Mouse (Mus musculus): ENCODE results near the gene Insr. TPM values are rescaled to one million over a fixed set of nuclear protein-coding genes. Genes with fewer than 3 reads are reported as not detected.
"Not testable (repeated sequence)": the region's sequence is repeated elsewhere in the genome, so short reads cannot be mapped to it uniquely, and the experiment has no call there.

Insr gene
- total RNA-seq, 1 experiment from 2014 or later: 32.2 TPM

DNA sequence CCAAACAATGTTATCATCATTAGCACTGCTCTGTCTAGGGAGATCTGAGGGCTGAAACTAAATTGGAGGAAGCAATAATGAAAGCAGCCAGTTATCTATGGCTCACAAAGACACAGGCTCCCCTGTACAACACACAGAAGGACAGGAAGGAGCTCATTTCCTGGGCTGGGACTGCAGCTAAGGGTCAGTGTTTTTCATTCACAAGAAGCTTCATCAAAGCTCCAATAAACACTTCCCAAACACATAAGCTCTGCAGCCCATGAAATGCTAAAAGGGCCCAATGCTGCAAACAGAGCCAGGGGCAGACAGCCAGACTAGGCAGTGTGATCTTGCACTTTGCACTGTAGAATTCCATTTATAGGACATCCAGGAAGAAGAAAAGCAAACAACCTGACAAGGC lies 63.9 kb downstream of the Insr start:
- ATAC-seq (ENCODE audit: extremely low read depth, insufficient number of reproducible peaks, low FRiP score, poor library complexity, severe bottlenecking): no peak

DNA sequence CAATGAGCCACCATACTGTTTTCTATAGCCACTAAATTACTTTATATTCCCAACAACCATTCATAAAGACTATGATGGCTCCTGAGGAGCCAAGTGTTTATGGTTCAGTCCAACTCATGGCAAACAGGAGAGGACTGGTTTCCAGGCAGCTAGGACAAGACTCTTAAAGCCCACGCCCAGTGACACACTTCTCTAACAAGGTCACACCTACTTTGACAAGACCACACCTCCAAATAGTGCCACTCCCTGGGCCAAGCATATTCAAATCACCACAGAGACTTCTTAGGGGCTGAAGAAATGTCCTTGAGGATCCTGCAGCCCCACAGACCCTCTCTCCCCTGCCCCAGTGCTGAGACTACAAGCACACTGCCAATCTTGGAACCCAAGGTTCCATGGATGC lies 64.8 kb downstream of the Insr start:
- no peak for ATAC-seq (ENCODE audit: extremely low read depth, insufficient number of reproducible peaks, low FRiP score, poor library complexity, severe bottlenecking)

DNA sequence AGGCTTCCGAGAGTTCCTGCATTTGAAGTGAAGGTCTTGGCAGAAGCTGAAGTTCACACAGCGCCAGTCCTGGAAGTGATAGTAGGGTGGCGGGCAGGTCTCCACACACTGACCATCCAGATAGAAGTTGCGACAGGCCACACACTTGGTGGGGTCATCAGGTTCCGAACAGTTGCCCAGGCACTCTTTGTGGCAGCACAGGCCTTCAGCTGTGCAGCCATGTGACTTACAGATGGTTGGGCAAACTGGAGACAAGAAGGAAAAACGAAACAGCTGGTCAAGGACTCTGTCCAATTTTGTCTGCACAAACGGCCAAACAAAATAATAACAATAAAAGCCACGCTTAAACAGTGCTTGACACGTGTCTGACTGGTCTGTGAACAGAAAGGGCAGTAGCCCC lies 68.0 kb downstream of the Insr start:
- ATAC-seq (ENCODE audit: extremely low read depth, insufficient number of reproducible peaks, low FRiP score, poor library complexity, severe bottlenecking): no peak

DNA sequence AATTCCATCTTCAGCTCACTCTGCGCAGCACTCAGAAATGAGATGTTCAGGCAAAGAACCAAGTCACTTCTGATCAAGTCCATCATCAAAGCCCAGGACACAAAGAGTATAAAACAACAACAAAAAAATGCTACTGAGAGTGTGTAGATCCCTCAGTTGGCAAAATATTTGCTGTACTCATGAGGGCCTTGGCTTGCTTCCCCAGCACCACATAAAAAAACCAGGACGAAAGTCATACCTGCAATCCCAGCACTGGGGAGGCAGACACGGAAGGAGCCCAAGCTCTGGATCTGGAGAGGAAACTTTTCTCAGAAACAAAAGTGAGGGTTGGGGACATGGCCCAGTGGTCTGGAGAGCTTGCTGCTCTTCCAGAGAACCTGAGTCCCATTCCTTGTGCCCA lies 69.5 kb downstream of the Insr start:
- ATAC-seq (ENCODE audit: extremely low read depth, insufficient number of reproducible peaks, low FRiP score, poor library complexity, severe bottlenecking): no peak

DNA sequence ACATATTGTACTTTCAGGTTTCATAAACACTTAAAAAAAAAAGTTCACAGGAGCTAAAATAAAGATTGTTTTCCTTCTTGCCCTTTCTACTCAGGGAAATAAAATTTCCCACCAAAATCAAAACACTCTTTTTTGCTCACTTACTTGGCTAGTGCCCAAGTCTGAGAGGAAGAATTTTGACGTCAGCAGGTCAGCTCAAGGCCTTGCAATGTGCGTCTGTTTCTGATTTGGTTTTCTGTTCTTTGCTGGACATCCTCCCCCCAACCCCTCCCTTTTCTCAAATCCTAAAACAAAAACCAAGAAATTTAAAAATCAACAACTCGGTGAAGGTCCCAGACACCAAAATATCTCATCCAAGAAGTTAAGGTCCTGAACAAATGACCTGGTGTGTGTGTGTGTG lies 70.1 kb downstream of the Insr start:
- ATAC-seq (ENCODE audit: extremely low read depth, insufficient number of reproducible peaks, low FRiP score, poor library complexity, severe bottlenecking): no peak

DNA sequence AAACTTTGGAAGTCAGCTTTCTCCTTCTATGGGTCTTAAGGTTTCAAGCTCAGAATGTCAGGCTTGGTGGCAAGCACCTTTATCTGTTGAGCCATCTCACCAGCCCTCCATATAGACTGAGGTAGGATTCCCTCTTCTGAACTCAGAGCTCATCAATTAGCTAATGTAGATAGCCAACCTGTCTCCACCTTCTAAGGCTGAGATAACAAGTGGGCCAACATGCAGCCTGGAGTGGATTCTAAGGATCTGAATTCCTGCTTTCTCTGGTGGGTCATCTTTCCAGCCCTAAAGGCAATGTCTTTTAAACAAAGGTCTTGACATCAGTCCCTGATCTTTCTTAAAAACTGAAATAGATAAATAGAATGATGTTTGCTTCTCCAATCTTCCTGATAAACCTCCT lies 70.7 kb downstream of the Insr start:
- no peak for ATAC-seq (ENCODE audit: extremely low read depth, insufficient number of reproducible peaks, low FRiP score, poor library complexity, severe bottlenecking)

DNA sequence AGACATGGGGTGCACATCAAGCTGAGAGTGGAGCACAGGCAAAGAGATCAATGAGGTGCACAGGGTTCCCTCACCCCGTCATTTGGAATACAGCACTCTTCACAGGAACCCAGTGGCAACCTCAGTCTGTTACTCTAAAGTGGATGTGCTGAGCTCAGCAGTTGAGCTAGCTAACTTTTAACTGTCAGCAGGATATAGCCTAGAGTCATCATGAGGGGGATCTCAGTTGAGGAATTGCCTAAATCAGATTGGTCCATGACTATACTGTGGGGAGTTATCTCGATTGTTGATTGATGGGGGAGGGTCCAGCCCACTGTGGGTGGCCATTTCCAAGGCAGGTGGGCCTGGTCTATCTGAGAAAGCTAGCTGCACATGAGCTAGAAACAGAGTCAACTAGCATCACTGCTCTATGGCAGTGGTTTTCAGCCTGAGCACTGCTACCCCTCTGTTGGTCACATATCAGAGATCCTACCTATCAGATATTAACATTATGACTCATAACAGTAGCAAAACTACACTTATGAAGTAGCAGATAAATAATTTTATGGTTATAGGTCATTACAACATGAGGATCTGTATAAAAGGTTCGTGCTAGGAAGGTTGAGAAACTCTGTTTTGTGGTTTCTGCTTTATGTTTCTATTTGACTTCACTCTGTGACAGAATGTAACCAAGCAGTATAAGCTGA lies 74.5 kb downstream of the Insr start:
- ATAC-seq (ENCODE audit: extremely low read depth, insufficient number of reproducible peaks, low FRiP score, poor library complexity, severe bottlenecking): no peak

DNA sequence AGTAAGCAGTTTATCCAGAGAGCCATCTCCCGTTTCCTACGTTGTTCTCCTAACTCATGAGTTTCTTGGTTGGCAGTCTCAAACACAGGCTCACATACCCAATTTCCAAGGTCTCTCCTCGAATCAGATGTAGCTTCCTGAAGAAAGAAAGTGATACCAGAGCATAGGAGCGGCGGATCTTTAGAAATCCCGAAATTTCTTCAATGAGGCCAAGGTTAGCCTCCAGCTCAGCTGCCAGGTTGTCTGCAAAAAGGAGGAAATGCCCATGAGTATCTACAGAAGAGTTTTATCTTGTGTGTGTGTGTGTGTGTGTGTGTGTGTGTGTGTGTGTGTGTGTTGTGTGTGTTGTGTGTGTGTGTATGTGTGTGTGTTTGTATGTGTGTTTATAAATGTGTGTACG lies 76.6 kb downstream of the Insr start:
- ATAC-seq (ENCODE audit: extremely low read depth, insufficient number of reproducible peaks, low FRiP score, poor library complexity, severe bottlenecking): no peak

DNA sequence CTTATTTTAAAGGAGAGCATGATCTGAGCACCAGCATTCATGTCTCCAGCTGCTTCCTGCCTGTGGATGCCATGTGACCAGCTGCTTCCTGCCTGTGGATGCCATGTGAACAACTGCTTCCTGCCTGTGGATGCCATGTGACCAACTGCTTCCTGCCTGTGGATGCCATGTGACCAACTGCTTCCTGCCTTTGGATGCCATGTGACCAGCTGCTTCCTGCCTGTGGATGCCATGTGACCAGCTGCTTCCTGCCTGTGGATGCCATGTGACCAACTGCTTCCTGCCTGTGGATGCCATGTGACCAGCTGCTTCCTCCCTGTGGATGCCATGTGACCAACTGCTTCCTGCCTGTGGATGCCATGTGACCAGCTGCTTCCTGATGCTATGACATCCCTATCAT lies 85.1 kb downstream of the Insr start:
- not testable (repeated sequence) for ATAC-seq (ENCODE audit: extremely low read depth, insufficient number of reproducible peaks, low FRiP score, poor library complexity, severe bottlenecking)

DNA sequence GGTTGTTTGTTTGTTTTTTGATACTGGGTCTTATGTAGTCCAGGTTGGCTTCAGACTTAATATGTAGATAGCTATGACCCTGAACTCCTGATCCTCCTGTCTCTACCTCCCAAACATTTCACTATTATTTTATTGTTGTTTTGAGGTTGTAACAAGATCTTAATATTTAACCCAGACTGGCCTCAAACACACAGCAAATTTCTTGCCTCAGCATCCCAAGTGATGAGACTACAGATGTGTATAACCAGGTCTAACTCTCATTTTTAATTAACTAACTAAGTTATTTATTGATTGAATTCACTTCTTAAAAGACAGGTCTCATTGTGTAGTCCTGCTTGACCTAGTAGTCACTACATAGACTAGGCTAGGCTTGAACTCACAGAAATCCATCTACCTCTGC lies 88.4 kb downstream of the Insr start:
- no peak for ATAC-seq (ENCODE audit: extremely low read depth, insufficient number of reproducible peaks, low FRiP score, poor library complexity, severe bottlenecking)

DNA sequence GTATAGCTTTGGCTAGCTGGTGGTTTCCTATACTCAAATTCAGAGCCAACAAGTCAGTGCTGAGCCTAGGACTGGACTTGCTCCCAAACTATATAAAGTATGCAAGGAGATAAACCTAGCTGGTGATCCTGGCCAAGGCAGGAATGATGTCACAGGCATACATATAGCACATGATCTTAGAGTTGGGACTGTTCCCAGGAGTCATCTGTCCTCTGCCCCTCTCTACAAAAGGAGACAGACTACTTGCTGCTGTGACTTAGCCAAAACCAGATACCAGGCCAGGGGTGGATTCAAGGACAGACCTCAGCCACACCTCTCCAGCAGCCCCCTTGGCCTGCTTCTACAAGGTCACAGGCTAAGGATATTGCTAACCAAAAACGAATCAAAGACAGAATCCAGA lies 92.0 kb downstream of the Insr start:
- ATAC-seq (ENCODE audit: extremely low read depth, insufficient number of reproducible peaks, low FRiP score, poor library complexity, severe bottlenecking): no peak

DNA sequence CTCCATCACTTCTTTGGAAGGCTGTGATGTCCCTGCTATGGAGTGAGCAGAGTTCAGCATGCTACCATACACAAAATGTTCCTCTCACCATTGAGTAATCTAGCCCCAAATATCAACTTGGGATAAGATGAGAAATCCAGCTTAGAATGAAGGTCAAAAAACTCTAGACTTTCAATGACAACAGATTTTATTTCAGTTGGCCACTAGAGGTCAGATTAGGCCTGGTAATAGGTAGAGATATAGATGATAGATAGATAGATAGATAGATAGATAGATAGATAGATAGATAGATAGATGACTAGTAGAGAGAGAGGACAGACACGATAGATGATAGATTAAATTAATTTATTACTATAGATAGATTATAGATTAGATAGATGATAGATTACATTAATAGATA lies 99.5 kb downstream of the Insr start:
- ATAC-seq (ENCODE audit: extremely low read depth, insufficient number of reproducible peaks, low FRiP score, poor library complexity, severe bottlenecking): no peak

DNA sequence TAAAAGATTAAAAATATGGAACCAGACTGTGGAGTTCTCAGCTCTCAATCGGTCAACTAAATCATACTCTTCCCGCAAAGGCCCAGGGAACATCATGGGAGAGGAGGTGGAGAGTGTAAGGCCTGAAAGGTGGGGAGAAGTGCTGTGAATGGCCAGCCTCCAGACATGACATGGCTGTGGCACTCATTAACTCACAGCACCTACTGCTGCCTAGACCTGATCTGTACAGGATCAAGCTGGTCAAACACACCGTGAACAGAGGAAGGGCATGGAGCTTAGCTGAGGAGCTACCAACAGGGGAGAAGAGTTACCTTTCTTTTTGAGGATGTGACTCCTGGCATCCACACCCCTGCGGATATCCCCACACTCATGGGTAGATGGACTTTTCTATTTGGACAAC lies 102.0 kb downstream of the Insr start:
- ATAC-seq (ENCODE audit: extremely low read depth, insufficient number of reproducible peaks, low FRiP score, poor library complexity, severe bottlenecking): no peak

DNA sequence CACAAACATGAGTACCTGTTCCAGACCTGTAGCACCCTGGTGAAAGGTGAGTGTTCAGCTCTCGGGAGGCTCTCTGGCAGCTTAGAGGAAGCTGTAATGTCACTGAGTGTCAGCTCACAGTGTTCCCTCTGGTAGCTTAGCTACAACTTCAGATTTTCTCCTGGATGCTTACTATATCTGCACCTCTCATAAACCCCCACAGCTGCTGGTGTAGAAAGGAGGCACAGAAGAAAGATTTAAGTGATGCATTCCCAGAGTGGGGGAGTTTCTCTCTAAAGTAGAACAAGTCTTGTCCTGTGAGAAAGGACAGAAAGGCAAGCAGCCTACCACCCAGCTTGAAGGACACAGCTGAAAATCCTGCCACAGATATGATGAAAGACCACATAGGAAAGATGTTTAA lies 107.2 kb downstream of the Insr start:
- no peak for ATAC-seq (ENCODE audit: extremely low read depth, insufficient number of reproducible peaks, low FRiP score, poor library complexity, severe bottlenecking)

DNA sequence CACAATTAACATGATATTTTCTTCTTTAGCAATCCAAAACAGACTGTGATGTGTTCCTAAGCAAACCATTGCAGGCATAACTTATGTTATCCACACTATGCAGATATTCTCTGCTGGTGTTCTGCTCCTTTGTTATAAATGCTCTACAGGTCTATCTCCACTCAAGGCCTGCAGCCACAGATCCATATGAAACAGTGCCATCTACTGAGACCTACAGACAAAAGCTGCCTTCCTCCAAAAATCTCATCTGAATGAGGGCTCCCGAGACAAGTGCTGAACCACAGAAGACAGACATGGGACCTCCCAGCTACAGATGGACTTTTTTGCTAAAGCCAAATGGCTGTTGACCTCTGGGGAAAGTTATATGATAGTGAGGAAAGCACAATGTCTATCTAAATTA lies 132.9 kb downstream of the Insr start:
- ATAC-seq (ENCODE audit: extremely low read depth, insufficient number of reproducible peaks, low FRiP score, poor library complexity, severe bottlenecking): no peak

DNA sequence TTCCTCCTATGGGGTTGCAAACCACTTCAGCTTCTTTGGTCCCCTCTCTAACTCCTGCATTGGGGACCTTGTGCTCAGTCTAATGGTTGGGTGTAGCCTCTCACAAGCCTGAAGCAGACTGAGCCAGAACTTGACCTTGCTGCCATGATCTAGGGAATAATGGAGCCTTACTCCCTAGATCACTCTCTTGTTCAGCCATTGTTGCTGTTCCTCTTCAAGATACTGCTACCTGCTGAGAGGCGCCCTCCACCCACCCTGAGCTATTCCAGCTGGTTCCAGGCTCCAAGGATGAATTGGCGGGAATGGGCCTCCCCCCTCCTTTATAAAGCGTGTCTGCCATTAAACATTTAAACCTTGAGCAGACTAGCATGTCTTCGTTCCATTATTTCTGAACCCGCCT lies 179.0 kb downstream of the Insr start:
- not testable (repeated sequence) for ATAC-seq (ENCODE audit: extremely low read depth, insufficient number of reproducible peaks, low FRiP score, poor library complexity, severe bottlenecking)

Other genes with a start within 250 kb of the Insr start
- 140 and 151 TPM in 2 replicates for gene A430078G23Rik, start 73.8 kb upstream of the Insr start, total RNA-seq (2017)
- 179 and 187 TPM in 2 replicates for gene Arhgef18, start 113.4 kb upstream of the Insr start, total RNA-seq (2017)
- 1.0 and 3.7 TPM in 2 replicates for gene Pex11g, start 188.1 kb upstream of the Insr start, total RNA-seq (2017)
- 0.61 TPM in 1 of 2 replicates, not detected in the other for gene Tex45, start 191.2 kb upstream of the Insr start, total RNA-seq (2017)
- 3.6 and 4.1 TPM in 2 replicates for gene Zfp358, start 213.5 kb upstream of the Insr start, total RNA-seq (2017)
- 80.5 and 83.9 TPM in 2 replicates for gene Mcoln1, start 220.8 kb upstream of the Insr start, total RNA-seq (2017)
- 46.8 and 48.6 TPM in 2 replicates for gene Pnpla6, start 235.8 kb upstream of the Insr start, total RNA-seq (2017)